Mouse (Mus musculus): ENCODE measurements at regions not wholly inside any gene's neighbourhood (a gene's known extent, or its start where the extent isn't known, plus 50 kb on each side); places are given as distances from the start of the nearest gene placed in this dataset.

DNA sequence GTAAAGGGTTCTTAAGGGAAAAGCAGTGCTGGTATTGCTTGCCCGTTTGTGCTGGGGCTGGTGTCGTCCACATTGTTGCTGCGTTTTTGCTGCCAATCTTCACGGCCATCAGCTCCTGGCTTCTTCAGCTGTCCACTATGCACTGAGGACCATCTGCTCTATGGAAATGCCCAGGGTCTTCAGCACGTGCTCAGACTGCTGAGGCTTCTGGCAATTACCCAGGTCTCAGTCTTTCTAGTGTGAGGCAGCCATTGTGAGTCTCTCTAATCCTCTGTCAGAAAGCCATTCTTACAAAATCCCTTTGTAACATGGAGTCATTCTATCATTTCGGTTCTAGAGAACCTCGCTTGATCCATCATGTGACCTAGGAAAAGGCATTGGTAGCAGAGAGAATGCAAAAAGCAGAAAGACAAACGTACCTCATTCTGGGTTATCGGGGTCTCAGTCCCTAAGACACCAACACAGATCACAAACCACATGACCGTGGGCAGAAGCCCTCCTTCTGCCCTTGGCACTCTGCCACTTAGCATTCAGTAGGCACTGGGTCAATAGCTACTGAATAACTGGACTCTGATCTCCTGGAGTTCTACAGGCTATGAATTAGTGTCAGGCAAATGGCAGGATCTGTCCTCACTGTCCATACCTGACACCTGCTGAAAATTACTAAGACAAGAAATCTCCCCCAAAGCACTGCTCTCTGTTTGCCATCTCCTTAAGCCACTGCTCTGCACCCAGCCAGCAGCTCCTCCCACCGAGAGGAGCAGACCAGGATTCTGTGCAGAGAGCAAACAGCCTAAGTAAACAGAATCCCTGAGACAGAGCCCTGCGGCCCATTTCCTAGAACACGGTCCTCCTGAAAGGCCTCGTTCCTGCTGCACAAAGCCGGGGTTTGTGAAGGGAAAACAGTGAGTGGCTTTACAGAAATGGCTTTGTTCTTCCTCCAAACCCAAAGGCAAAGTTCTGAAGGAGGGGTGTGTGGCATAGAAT is 270.1 kb upstream of the Prok2 start:
- peaks cover 0 to 12% of the 10 kb centered on the region in 2 experiments; a peak in 2 of 4 replicates for H3K4me1 ChIP-seq (ENCODE audit: control insufficient read depth in 1 of 2, insufficient read depth in 2 of 2, low read length in 2 of 2)
- no peaks in the 10 kb centered on the region for H3K9me3 ChIP-seq (replicated peaks; ENCODE audit: insufficient read depth, low read length)
- H3K27ac ChIP-seq (ENCODE audit: control insufficient read depth, low read depth, low read length): no peak overlapping the region
- H3K9ac ChIP-seq (ENCODE audit: control insufficient read depth, low read depth, low read length, poor library complexity, severe bottlenecking): no peak overlapping the region
- TF ChIP-seq USF2 (IDR thresholded peaks at IDR 0.05; ENCODE audit: borderline replicate concordance in 1 of 2, insufficient read depth in 1 of 2, low read depth in 1 of 2, low read length in 2 of 2): no peak
- no peak for TF ChIP-seq NRF1 (IDR thresholded peaks at IDR 0.05; ENCODE audit: insufficient read depth, low read depth, low read length, poor library complexity, severe bottlenecking)
- TF ChIP-seq POLR2AphosphoS2 (IDR thresholded peaks at IDR 0.05; ENCODE audit: low read length): no peak
- no peak for TF ChIP-seq BHLHE40 (IDR thresholded peaks at IDR 0.05; ENCODE audit: borderline replicate concordance, low read depth, low read length)
- H3K4me3 ChIP-seq (ENCODE audit: control insufficient read depth in 1 of 2, insufficient read depth in 1 of 2, low read depth in 2 of 2, low read length in 2 of 2): no peak overlapping the region
- no peaks in the 10 kb centered on the region for H3K79me2 ChIP-seq (ENCODE audit: control insufficient read depth, insufficient read depth, low read length, poor library complexity)
- H3K27me3 ChIP-seq (ENCODE audit: control insufficient read depth in 1 of 2, insufficient read depth in 2 of 2, low read length in 2 of 2): no peaks in the 10 kb centered on the region
- DNase-seq (ENCODE audit: low read depth, low spot score): no peak
- no peaks in the 10 kb centered on the region; a peak in 2 of 4 replicates for H3K36me3 ChIP-seq (ENCODE audit: control insufficient read depth in 1 of 2, insufficient read depth in 2 of 2, low read length in 2 of 2)

GRCm38 (mm10) chr6:99994026-99994425 is 267.8 kb upstream of the Prok2 start:
- Histone ChIP-seq H3K9ac (ENCODE audit: control insufficient read depth, low read depth, low read length, poor library complexity, severe bottlenecking) (no peak overlapping the region), H3K4me1 (ENCODE audit: control insufficient read depth in 1 of 2, insufficient read depth in 2 of 2, low read length in 2 of 2) (peaks cover 0 to 19% of the 10 kb centered on the region in 2 experiments; a peak in 2 of 4 replicates), H3K4me3 (ENCODE audit: control insufficient read depth in 1 of 2, insufficient read depth in 1 of 2, low read depth in 2 of 2, low read length in 2 of 2) (no peak overlapping the region), H3K27ac (ENCODE audit: control insufficient read depth, low read depth, low read length) (no peak overlapping the region), H3K27me3 (ENCODE audit: control insufficient read depth in 1 of 2, insufficient read depth in 2 of 2, low read length in 2 of 2) (no peaks in the 10 kb centered on the region), H3K79me2 (ENCODE audit: control insufficient read depth, insufficient read depth, low read length, poor library complexity) (no peaks in the 10 kb centered on the region), H3K9me3 (replicated peaks; ENCODE audit: insufficient read depth, low read length) (no peaks in the 10 kb centered on the region), H3K36me3 (ENCODE audit: control insufficient read depth in 1 of 2, insufficient read depth in 2 of 2, low read length in 2 of 2) (no peaks in the 10 kb centered on the region; a peak in 2 of 4 replicates)
- no peak for DNase-seq (ENCODE audit: low read depth, low spot score)
- no peak for TF ChIP-seq CTCF (IDR thresholded peaks at IDR 0.05 in 2 of 3, conservative IDR thresholded peaks at IDR 0.05 in 1 of 3; ENCODE audit: control insufficient read depth in 1 of 3, insufficient read depth in 1 of 3, low read depth in 2 of 3, low read length in 3 of 3, poor library complexity in 1 of 3, severe bottlenecking in 1 of 3)

GRCm38 (mm10) chr6:99991079-99991478 is 264.9 kb upstream of the Prok2 start:
- Histone ChIP-seq H3K27me3 (ENCODE audit: control insufficient read depth in 1 of 2, insufficient read depth in 2 of 2, low read length in 2 of 2) (no peaks in the 10 kb centered on the region), H3K36me3 (ENCODE audit: control insufficient read depth in 1 of 2, insufficient read depth in 2 of 2, low read length in 2 of 2) (no peaks in the 10 kb centered on the region; a peak in 2 of 4 replicates), H3K27ac (ENCODE audit: control insufficient read depth, low read depth, low read length) (peak overlapping the region; percentile 30; the same call in 1 of the 2 replicates), H3K4me3 (ENCODE audit: control insufficient read depth in 1 of 2, insufficient read depth in 1 of 2, low read depth in 2 of 2, low read length in 2 of 2) (no peak overlapping the region), H3K9me3 (replicated peaks; ENCODE audit: insufficient read depth, low read length) (no peaks in the 10 kb centered on the region), H3K4me1 (ENCODE audit: control insufficient read depth in 1 of 2, insufficient read depth in 2 of 2, low read length in 2 of 2) (peaks cover 0 to 19% of the 10 kb centered on the region in 2 experiments; a peak in 2 of 4 replicates), H3K9ac (ENCODE audit: control insufficient read depth, low read depth, low read length, poor library complexity, severe bottlenecking) (no peak overlapping the region), H3K79me2 (ENCODE audit: control insufficient read depth, insufficient read depth, low read length, poor library complexity) (no peaks in the 10 kb centered on the region)
- DNase-seq (ENCODE audit: low read depth, low spot score): peak; percentile 93
- no peak for TF ChIP-seq KAT2A (conservative IDR thresholded peaks at IDR 0.05; ENCODE audit: low read depth, low read length)
- TF ChIP-seq MAFK (IDR thresholded peaks at IDR 0.05; ENCODE audit: borderline replicate concordance, low read depth, low read length): no peak
- no peak for TF ChIP-seq ZKSCAN1 (IDR thresholded peaks at IDR 0.05; ENCODE audit: low read depth, low read length)
- TF ChIP-seq TBP (IDR thresholded peaks at IDR 0.05; ENCODE audit: low read depth, low read length): no peak
- TF ChIP-seq TCF12 (IDR thresholded peaks at IDR 0.05; ENCODE audit: low read depth, low read length): 0 out of 2 replicates have a peak, but pooled peaks have one; percentile 5
- no peak for TF ChIP-seq USF2 (IDR thresholded peaks at IDR 0.05; ENCODE audit: borderline replicate concordance in 1 of 2, insufficient read depth in 1 of 2, low read depth in 1 of 2, low read length in 2 of 2)
- TF ChIP-seq JUND (IDR thresholded peaks at IDR 0.05; ENCODE audit: low read depth, low read length): 0 out of 2 replicates have a peak, but pooled peaks have one; percentile 56
- TF ChIP-seq CTCF (IDR thresholded peaks at IDR 0.05 in 2 of 3, conservative IDR thresholded peaks at IDR 0.05 in 1 of 3; ENCODE audit: control insufficient read depth in 1 of 3, insufficient read depth in 1 of 3, low read depth in 2 of 3, low read length in 3 of 3, poor library complexity in 1 of 3, severe bottlenecking in 1 of 3): no peak
- TF ChIP-seq MAZ (IDR thresholded peaks at IDR 0.05; ENCODE audit: low read depth, low read length): no peak
- no peak for TF ChIP-seq HCFC1 (IDR thresholded peaks at IDR 0.05; ENCODE audit: low read depth, low read length)
- TF ChIP-seq BHLHE40 (IDR thresholded peaks at IDR 0.05; ENCODE audit: borderline replicate concordance, low read depth, low read length): peak; percentile 93
- TF ChIP-seq MYB (IDR thresholded peaks at IDR 0.05; ENCODE audit: low read depth, low read length): no peak
- TF ChIP-seq UBTF (IDR thresholded peaks at IDR 0.05; ENCODE audit: borderline replicate concordance, insufficient read depth, low read depth, low read length): no peak
- no peak for TF ChIP-seq POLR2AphosphoS5 (IDR thresholded peaks at IDR 0.05; ENCODE audit: borderline replicate concordance, low read depth, low read length)
- no peak for TF ChIP-seq CHD1 (IDR thresholded peaks at IDR 0.05; ENCODE audit: low read depth, low read length)
- TF ChIP-seq GATA1 (IDR thresholded peaks at IDR 0.05; ENCODE audit: low read depth, low read length): peak; percentile 84
- peak; percentile 49; the same call in 1 of the 2 replicates for TF ChIP-seq SIN3A (IDR thresholded peaks at IDR 0.05; ENCODE audit: low read length)
- TF ChIP-seq USF1 (IDR thresholded peaks at IDR 0.05; ENCODE audit: low read depth, low read length): no peak
- TF ChIP-seq ZMIZ1 (IDR thresholded peaks at IDR 0.05; ENCODE audit: low read depth, low read length): no peak

Measured in MEL (cell line).